Mouse (Mus musculus): ENCODE results near the gene Azin2. TPM values are rescaled to one million over a fixed set of nuclear protein-coding genes. Genes with fewer than 3 reads are reported as not detected.

Gene Azin2
- polyA plus RNA-seq, 1 experiment from 2014 or later = 13.7 TPM

Other genes starting within 250 kb of the Azin2 start
- 0.45 and 0.61 TPM in 2 replicates for gene A3galt2, start 207.1 kb downstream of the Azin2 start, polyA plus RNA-seq (2015; fragmentation: Nextera tagmentation; extraction: Ambion mirVana)
- gene Zfp362, start 156.4 kb downstream of the Azin2 start, polyA plus RNA-seq (2015; fragmentation: Nextera tagmentation; extraction: Ambion mirVana) = 45.5 and 51.3 TPM in 2 replicates
- gene Trim62, start 78.9 kb downstream of the Azin2 start, polyA plus RNA-seq (2015; fragmentation: Nextera tagmentation; extraction: Ambion mirVana) = 9.5 and 10.5 TPM in 2 replicates
- gene Ak2, start 29.5 kb upstream of the Azin2 start, polyA plus RNA-seq (2015; fragmentation: Nextera tagmentation; extraction: Ambion mirVana) = 106 and 116 TPM in 2 replicates
- gene Rnf19b, start 95.8 kb upstream of the Azin2 start, polyA plus RNA-seq (2015; fragmentation: Nextera tagmentation; extraction: Ambion mirVana) = 23.0 and 23.2 TPM in 2 replicates
- gene Tmem54, start 143.1 kb upstream of the Azin2 start, polyA plus RNA-seq (2015; fragmentation: Nextera tagmentation; extraction: Ambion mirVana) = not detected in 2 replicates
- 48.0 and 53.1 TPM in 2 replicates for gene Hpca, start 159.6 kb upstream of the Azin2 start, polyA plus RNA-seq (2015; fragmentation: Nextera tagmentation; extraction: Ambion mirVana)
- gene Fndc5, start 174.6 kb upstream of the Azin2 start, polyA plus RNA-seq (2015; fragmentation: Nextera tagmentation; extraction: Ambion mirVana) = 2.6 and 2.8 TPM in 2 replicates
- 15.3 and 17.2 TPM in 2 replicates for gene S100pbp, start 227.3 kb upstream of the Azin2 start, polyA plus RNA-seq (2015; fragmentation: Nextera tagmentation; extraction: Ambion mirVana)
- 106 and 115 TPM in 2 replicates for gene Yars, start 227.3 kb upstream of the Azin2 start, polyA plus RNA-seq (2015; fragmentation: Nextera tagmentation; extraction: Ambion mirVana)

Measured in forebrain, embryonic 15.5 days (tissue).